Mouse (Mus musculus): ENCODE results near the gene She. TPM values are rescaled to one million over a fixed set of nuclear protein-coding genes. Genes with fewer than 3 reads are reported as not detected.
"Not testable (repeated sequence)": the region's sequence is repeated elsewhere in the genome, so short reads cannot be mapped to it uniquely, and the experiment has no call there.

She gene
- 1.9 and 2.5 TPM in 2 replicates for polyA plus RNA-seq (2015; fragmentation: Nextera tagmentation; extraction: Ambion mirVana)

- H3K4me1 ChIP-seq (replicated peaks) = peaks cover 12% of the 10 kb centered on the region
- H3K9me3 ChIP-seq = peaks cover 3% of the 10 kb centered on the region; the same call in 1 of the 2 replicates
- 2% methylated on average over 94 of the region's 96 CpGs for WGBS
- peak within 1 kb of the TSS; percentile 57 for H3K9ac ChIP-seq
- no peaks in the 10 kb centered on the region for H3K36me3 ChIP-seq
- ATAC-seq (ENCODE audit: low read depth) = no peak
- H3K4me2 ChIP-seq = peak within 1 kb of the TSS; percentile 53
- peaks cover 70% of the 10 kb centered on the region for H3K27me3 ChIP-seq
- H3K27ac ChIP-seq (replicated peaks) = no peak within 1 kb of the TSS; the same call in 1 of the 2 replicates
- H3K4me3 ChIP-seq = peak within 1 kb of the TSS; percentile 41
Measured at GRCm38 (mm10) chr3:89830815-89831591, at the start of gene She. Gene She (plus strand): TSS chr3:89831370.

- Histone ChIP-seq H3K4me2 (no peak overlapping the region), H3K27me3 (no peaks in the 10 kb centered on the region), H3K9me3 (no peaks in the 10 kb centered on the region), H3K9ac (no peak overlapping the region), H3K27ac (replicated peaks) (no peak overlapping the region), H3K36me3 (peaks cover 75% of the 10 kb centered on the region), H3K4me1 (replicated peaks) (peaks cover 13% of the 10 kb centered on the region), H3K4me3 (no peak overlapping the region)
- ATAC-seq (ENCODE audit: low read depth) = no peak
- 90% methylated on average over 5 of the region's 5 CpGs for WGBS
Measured at GRCm38 (mm10) chr3:89781640-89782039, 49.5 kb upstream of the She start.

DNA sequence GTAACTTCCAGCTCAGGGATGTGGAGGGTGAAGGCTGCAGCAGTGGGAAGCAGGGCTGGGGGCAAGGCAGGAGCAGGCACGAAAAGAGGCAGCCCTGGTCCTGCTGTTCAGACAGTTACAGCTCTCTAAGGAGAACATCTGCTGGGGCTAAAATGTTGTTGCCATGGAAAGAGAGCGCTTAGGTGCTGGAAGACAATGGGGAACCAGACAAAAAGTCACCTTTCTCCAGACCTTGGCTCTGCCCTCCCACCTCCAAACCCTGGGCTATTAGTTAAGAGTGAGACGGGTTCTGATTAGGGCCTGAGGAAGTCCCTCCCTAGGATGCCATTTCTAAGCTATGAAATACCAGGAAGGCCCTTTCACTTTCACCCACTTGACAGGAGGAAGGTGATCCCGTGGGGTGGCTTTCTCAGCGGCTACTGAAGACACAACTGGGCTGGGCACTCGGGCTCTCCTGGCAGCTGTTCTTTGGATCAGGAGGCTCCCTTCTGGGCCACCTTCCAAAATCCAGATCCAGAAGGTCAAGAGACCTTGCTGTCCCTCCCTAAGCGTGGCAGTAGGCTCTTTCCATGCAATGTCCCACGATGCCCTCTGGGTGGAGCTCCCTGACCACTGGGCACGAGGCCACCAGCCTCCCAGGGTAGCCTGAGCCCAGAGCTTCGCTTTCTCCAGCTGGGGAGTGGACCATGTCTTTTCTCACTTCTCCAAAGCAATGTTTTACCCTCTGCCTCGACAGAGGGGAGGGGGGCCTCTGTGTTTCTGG is 46.0 kb upstream of the She start:
- H3K27me3 ChIP-seq = no peaks in the 10 kb centered on the region
- no peak overlapping the region for H3K9ac ChIP-seq
- H3K4me3 ChIP-seq = no peak overlapping the region
- peaks cover 40% of the 10 kb centered on the region for H3K36me3 ChIP-seq
- H3K9me3 ChIP-seq = no peaks in the 10 kb centered on the region
- H3K4me2 ChIP-seq = no peak overlapping the region
- H3K27ac ChIP-seq (replicated peaks) = no peak overlapping the region; the same call in 1 of the 2 replicates
- ATAC-seq (ENCODE audit: low read depth) = 0 out of 2 replicates have a peak, but pooled peaks have one; percentile 56
- WGBS = 29% methylated on average over 11 of the region's 11 CpGs
- peaks cover 13% of the 10 kb centered on the region for H3K4me1 ChIP-seq (replicated peaks)

- H3K9ac ChIP-seq = no peak overlapping the region
Measured at GRCm38 (mm10) chr3:89786275-89786674, 44.9 kb upstream of the She start.

GRCm38 (mm10) chr3:89788680-89789352 is 42.4 kb upstream of the She start:
- 75% methylated on average over 16 of the region's 16 CpGs for WGBS
- peaks cover 13% of the 10 kb centered on the region for H3K4me1 ChIP-seq (replicated peaks)
- no peak overlapping the region for H3K4me2 ChIP-seq
- no peak overlapping the region for H3K9ac ChIP-seq
- no peak for ATAC-seq (ENCODE audit: low read depth)
- H3K4me3 ChIP-seq = no peak overlapping the region
- H3K36me3 ChIP-seq = 0 out of 2 replicates have a peak, but pooled peaks cover 4% of the 10 kb centered on the region
- H3K27me3 ChIP-seq = no peaks in the 10 kb centered on the region
- no peaks in the 10 kb centered on the region for H3K9me3 ChIP-seq
- H3K27ac ChIP-seq (replicated peaks) = no peak overlapping the region

More at GRCm38 (mm10) chr3:89786275-89786674, 44.9 kb upstream of the She start:
- Histone ChIP-seq H3K4me2 (no peak overlapping the region), H3K4me3 (no peak overlapping the region), H3K27ac (replicated peaks) (no peak overlapping the region), H3K4me1 (replicated peaks) (peaks cover 13% of the 10 kb centered on the region), H3K9me3 (no peaks in the 10 kb centered on the region), H3K36me3 (peaks cover 29% of the 10 kb centered on the region), H3K27me3 (no peaks in the 10 kb centered on the region)
- 83% methylated on average over 6 of the region's 6 CpGs for WGBS
- ATAC-seq (ENCODE audit: low read depth) = no peak

- no peak overlapping the region for H3K4me2 ChIP-seq
- H3K4me3 ChIP-seq = no peak overlapping the region
- H3K9me3 ChIP-seq = no peaks in the 10 kb centered on the region
- H3K27me3 ChIP-seq = no peaks in the 10 kb centered on the region
- ATAC-seq (ENCODE audit: low read depth) = no peak
- no peaks in the 10 kb centered on the region for H3K36me3 ChIP-seq
- H3K4me1 ChIP-seq (replicated peaks) = peaks cover 4% of the 10 kb centered on the region
- 64% methylated on average over 2 of the region's 2 CpGs for WGBS
- no peak overlapping the region for H3K9ac ChIP-seq
- H3K27ac ChIP-seq (replicated peaks) = no peak overlapping the region
Measured at GRCm38 (mm10) chr3:89794616-89795015, 36.6 kb upstream of the She start.

DNA sequence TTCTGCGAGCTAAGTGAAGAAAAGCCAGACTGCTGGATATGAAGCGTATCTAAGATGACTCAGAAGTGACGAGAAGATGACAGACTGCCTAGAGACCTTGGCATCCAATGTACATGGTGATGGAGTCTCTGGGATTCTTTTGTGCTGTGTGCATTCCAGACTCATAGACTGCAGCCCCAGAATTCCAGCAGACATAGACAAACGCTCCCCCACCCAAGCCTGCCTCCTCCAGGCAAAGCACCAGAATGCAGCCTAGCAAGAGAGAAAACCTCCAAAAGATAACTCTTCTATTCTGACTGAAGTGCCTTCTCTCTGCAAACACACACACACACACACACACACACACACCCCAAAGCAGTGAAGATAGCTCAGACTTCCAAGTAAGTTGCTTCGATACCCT is 35.4 kb upstream of the She start:
- Histone ChIP-seq H3K27me3 (no peaks in the 10 kb centered on the region), H3K27ac (replicated peaks) (no peak overlapping the region), H3K4me1 (replicated peaks) (peaks cover 5% of the 10 kb centered on the region), H3K9me3 (no peaks in the 10 kb centered on the region), H3K9ac (no peak overlapping the region), H3K4me3 (no peak overlapping the region), H3K36me3 (no peaks in the 10 kb centered on the region), H3K4me2 (no peak overlapping the region)
- ATAC-seq (ENCODE audit: low read depth) = no peak
- WGBS = 79% methylated on average over 5 of the region's 5 CpGs

GRCm38 (mm10) chr3:89796358-89796757 is 34.8 kb upstream of the She start:
- H3K4me3 ChIP-seq = no peak overlapping the region
- H3K27me3 ChIP-seq = no peaks in the 10 kb centered on the region
- H3K9me3 ChIP-seq = no peaks in the 10 kb centered on the region
- H3K4me2 ChIP-seq = no peak overlapping the region
- ATAC-seq (ENCODE audit: low read depth) = no peak
- no peak overlapping the region for H3K9ac ChIP-seq
- 60% methylated on average over 4 of the region's 4 CpGs for WGBS
- no peak overlapping the region for H3K27ac ChIP-seq (replicated peaks)
- peaks cover 5% of the 10 kb centered on the region for H3K4me1 ChIP-seq (replicated peaks)
- no peaks in the 10 kb centered on the region for H3K36me3 ChIP-seq

DNA sequence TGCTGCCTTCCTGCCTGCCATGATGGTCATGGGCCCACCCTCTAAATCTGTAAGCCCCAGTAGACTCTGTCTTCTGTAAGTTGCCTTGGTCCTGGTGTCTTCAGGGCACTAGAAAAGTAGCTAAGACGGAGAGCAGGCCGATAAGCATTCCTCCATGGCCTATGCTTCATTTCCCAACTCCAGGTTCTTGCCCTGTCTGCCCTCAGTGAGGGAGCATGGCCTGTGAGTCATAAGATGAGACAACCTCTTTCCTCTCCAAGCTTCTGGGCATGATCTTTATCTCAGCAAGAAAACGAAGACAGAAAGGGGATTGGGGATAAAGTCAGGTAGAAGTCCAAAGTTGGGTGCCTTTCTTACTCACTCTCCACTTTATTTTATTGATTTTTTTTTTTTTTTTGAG is 32.7 kb upstream of the She start:
- Histone ChIP-seq H3K4me1 (replicated peaks) (peaks cover 5% of the 10 kb centered on the region), H3K36me3 (no peaks in the 10 kb centered on the region), H3K9ac (no peak overlapping the region), H3K27me3 (no peaks in the 10 kb centered on the region), H3K27ac (replicated peaks) (no peak overlapping the region), H3K4me3 (no peak overlapping the region), H3K4me2 (no peak overlapping the region), H3K9me3 (no peaks in the 10 kb centered on the region)
- ATAC-seq (ENCODE audit: low read depth) = no peak
- 92% methylated on average over 3 of the region's 3 CpGs for WGBS

DNA sequence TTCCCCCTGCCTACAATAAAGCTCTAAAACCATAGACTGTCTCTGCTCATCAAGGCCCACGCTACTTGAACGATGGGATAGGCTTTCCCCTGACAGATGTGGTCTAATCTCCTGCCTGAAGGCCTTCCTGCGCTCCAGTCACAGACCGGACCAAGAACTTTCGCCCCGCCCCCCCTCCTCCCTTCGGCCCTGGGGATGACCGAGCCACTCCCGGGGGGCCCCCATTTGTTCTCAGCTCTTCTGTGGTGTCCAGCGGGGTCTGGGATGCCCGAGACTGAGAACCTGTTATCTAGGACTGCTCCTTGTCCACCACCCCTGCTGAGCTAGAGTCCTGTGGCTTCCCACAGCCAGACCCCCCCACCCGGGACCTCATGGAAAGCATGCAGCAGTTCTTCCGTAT is 31.7 kb upstream of the She start:
- Histone ChIP-seq H3K9me3 (no peaks in the 10 kb centered on the region), H3K4me2 (peak overlapping the region; percentile 27; the same call in 1 of the 2 replicates), H3K27me3 (no peaks in the 10 kb centered on the region), H3K4me3 (no peak overlapping the region), H3K36me3 (no peaks in the 10 kb centered on the region), H3K9ac (no peak overlapping the region), H3K27ac (replicated peaks) (no peak overlapping the region), H3K4me1 (replicated peaks) (peaks cover 5% of the 10 kb centered on the region)
- WGBS = 7% methylated on average over 13 of the region's 13 CpGs
- no peak for ATAC-seq (ENCODE audit: low read depth)

GRCm38 (mm10) chr3:89800078-89800477 is 31.1 kb upstream of the She start:
- H3K27ac ChIP-seq (replicated peaks); H3K9me3 ChIP-seq; H3K36me3 ChIP-seq; H3K9ac ChIP-seq; H3K27me3 ChIP-seq; ATAC-seq (ENCODE audit: low read depth); H3K4me3 ChIP-seq; H3K4me2 ChIP-seq; H3K4me1 ChIP-seq (replicated peaks): not testable (repeated sequence)
- WGBS = 42% methylated on average over 3 of the region's 3 CpGs

All from neural tube, embryonic 13.5 days (tissue).